Mouse (Mus musculus): ENCODE results near the gene Carmil1. TPM values are rescaled to one million over a fixed set of nuclear protein-coding genes. Genes with fewer than 3 reads are reported as not detected.

The Carmil1 gene
- total and polyA plus RNA-seq, 3 experiments = 1.2 to 6.9 (median 4.4) TPM

GRCm38 (mm10) chr13:24094825-24095547 lies 185.6 kb downstream of the Carmil1 start:
- no peak overlapping the region for H3K4me3 ChIP-seq
- H3K36me3 ChIP-seq (ENCODE audit: control insufficient read depth, insufficient read depth, low read length) = no peaks in the 10 kb centered on the region
- 86% methylated on average over 6 of the region's 6 CpGs for WGBS
- H3K4me1 ChIP-seq (ENCODE audit: control insufficient read depth, insufficient read depth, low read length) = no peaks in the 10 kb centered on the region
- H3K79me2 ChIP-seq (replicated peaks; ENCODE audit: control insufficient read depth, insufficient read depth, low read length) = no peaks in the 10 kb centered on the region
- DNase-seq = no peak
- no peak overlapping the region for H3K27ac ChIP-seq
- no peak overlapping the region for H3K9ac ChIP-seq (ENCODE audit: low read depth, low read length)
- intact Hi-C loops (cut with DNase I) = no loop called here
- no peaks in the 10 kb centered on the region for H3K27me3 ChIP-seq (ENCODE audit: control insufficient read depth, insufficient read depth, low read length)
- TF ChIP-seq CTCF (IDR thresholded peaks at IDR 0.05) = no peak
- no peak for TF ChIP-seq EP300 (IDR thresholded peaks at IDR 0.05; ENCODE audit: insufficient read depth, low read depth, low read length)
- no peak for TF ChIP-seq POLR2A (IDR thresholded peaks at IDR 0.05; ENCODE audit: insufficient read depth, low read depth, low read length)

- no peaks in the 10 kb centered on the region for H3K79me2 ChIP-seq (replicated peaks; ENCODE audit: control insufficient read depth, insufficient read depth, low read length)
Measured at GRCm38 (mm10) chr13:24093108-24093507, 187.5 kb downstream of the Carmil1 start.

GRCm38 (mm10) chr13:24092073-24092472 lies 188.5 kb downstream of the Carmil1 start:
- Histone ChIP-seq H3K4me3 (no peak overlapping the region), H3K27me3 (ENCODE audit: control insufficient read depth, insufficient read depth, low read length) (no peaks in the 10 kb centered on the region), H3K36me3 (ENCODE audit: control insufficient read depth, insufficient read depth, low read length) (no peaks in the 10 kb centered on the region), H3K4me1 (ENCODE audit: control insufficient read depth, insufficient read depth, low read length) (no peaks in the 10 kb centered on the region), H3K27ac (no peak overlapping the region), H3K9ac (ENCODE audit: low read depth, low read length) (no peak overlapping the region), H3K79me2 (replicated peaks; ENCODE audit: control insufficient read depth, insufficient read depth, low read length) (no peaks in the 10 kb centered on the region)
- intact Hi-C loops (cut with DNase I) = no loop called here
- no peak for DNase-seq
- TF ChIP-seq POLR2A (IDR thresholded peaks at IDR 0.05; ENCODE audit: insufficient read depth, low read depth, low read length) (no peak), EP300 (IDR thresholded peaks at IDR 0.05; ENCODE audit: insufficient read depth, low read depth, low read length) (no peak)
- 86% methylated on average over 5 of the region's 5 CpGs for WGBS

More at GRCm38 (mm10) chr13:24093108-24093507, 187.5 kb downstream of the Carmil1 start:
- no peaks in the 10 kb centered on the region for H3K4me1 ChIP-seq (ENCODE audit: control insufficient read depth, insufficient read depth, low read length)
- 60% methylated on average over 3 of the region's 3 CpGs for WGBS
- H3K36me3 ChIP-seq (ENCODE audit: control insufficient read depth, insufficient read depth, low read length) = no peaks in the 10 kb centered on the region
- no peaks in the 10 kb centered on the region for H3K27me3 ChIP-seq (ENCODE audit: control insufficient read depth, insufficient read depth, low read length)
- no peak for TF ChIP-seq POLR2A (IDR thresholded peaks at IDR 0.05; ENCODE audit: insufficient read depth, low read depth, low read length)
- TF ChIP-seq CTCF (IDR thresholded peaks at IDR 0.05) = no peak
- DNase-seq = no peak
- no peak overlapping the region for H3K4me3 ChIP-seq
- no peak overlapping the region for H3K9ac ChIP-seq (ENCODE audit: low read depth, low read length)
- intact Hi-C loops (cut with DNase I) = no loop called here
- H3K27ac ChIP-seq = no peak overlapping the region

- no peaks in the 10 kb centered on the region for H3K27me3 ChIP-seq (ENCODE audit: control insufficient read depth, insufficient read depth, low read length)
- intact Hi-C loops (cut with DNase I) = no loop called here
- no peaks in the 10 kb centered on the region for H3K36me3 ChIP-seq (ENCODE audit: control insufficient read depth, insufficient read depth, low read length)
- H3K4me3 ChIP-seq = no peak overlapping the region
- WGBS = 70% methylated on average over 4 of the region's 4 CpGs
- H3K9ac ChIP-seq (ENCODE audit: low read depth, low read length) = no peak overlapping the region
- H3K79me2 ChIP-seq (replicated peaks; ENCODE audit: control insufficient read depth, insufficient read depth, low read length) = no peaks in the 10 kb centered on the region
- H3K27ac ChIP-seq = no peak overlapping the region
- H3K4me1 ChIP-seq (ENCODE audit: control insufficient read depth, insufficient read depth, low read length) = no peaks in the 10 kb centered on the region
- DNase-seq = no peak
- TF ChIP-seq POLR2A (IDR thresholded peaks at IDR 0.05; ENCODE audit: insufficient read depth, low read depth, low read length) (no peak), CTCF (IDR thresholded peaks at IDR 0.05) (no peak), EP300 (IDR thresholded peaks at IDR 0.05; ENCODE audit: insufficient read depth, low read depth, low read length) (no peak)
Measured at GRCm38 (mm10) chr13:24082153-24082552, 198.4 kb downstream of the Carmil1 start.

- Histone ChIP-seq H3K36me3 (ENCODE audit: control insufficient read depth, insufficient read depth, low read length) (no peaks in the 10 kb centered on the region), H3K27ac (no peak overlapping the region), H3K9ac (ENCODE audit: low read depth, low read length) (no peak overlapping the region), H3K79me2 (replicated peaks; ENCODE audit: control insufficient read depth, insufficient read depth, low read length) (no peaks in the 10 kb centered on the region), H3K27me3 (ENCODE audit: control insufficient read depth, insufficient read depth, low read length) (no peaks in the 10 kb centered on the region), H3K4me1 (ENCODE audit: control insufficient read depth, insufficient read depth, low read length) (no peaks in the 10 kb centered on the region), H3K4me3 (no peak overlapping the region)
- no peak for DNase-seq
- TF ChIP-seq EP300 (IDR thresholded peaks at IDR 0.05; ENCODE audit: insufficient read depth, low read depth, low read length) = no peak
- no peak for TF ChIP-seq POLR2A (IDR thresholded peaks at IDR 0.05; ENCODE audit: insufficient read depth, low read depth, low read length)
- TF ChIP-seq CTCF (IDR thresholded peaks at IDR 0.05) = no peak
- intact Hi-C loops (cut with DNase I) = no loop called here
- 70% methylated on average over 7 of the region's 7 CpGs for WGBS
Measured at GRCm38 (mm10) chr13:24081698-24082097, 198.9 kb downstream of the Carmil1 start.

GRCm38 (mm10) chr13:24072588-24072987 lies 208.0 kb downstream of the Carmil1 start:
- WGBS = 90% methylated on average over 10 of the region's 10 CpGs
- no peak overlapping the region for H3K27ac ChIP-seq
- no peaks in the 10 kb centered on the region for H3K79me2 ChIP-seq (replicated peaks; ENCODE audit: control insufficient read depth, insufficient read depth, low read length)
- TF ChIP-seq EP300 (IDR thresholded peaks at IDR 0.05; ENCODE audit: insufficient read depth, low read depth, low read length) (no peak), POLR2A (IDR thresholded peaks at IDR 0.05; ENCODE audit: insufficient read depth, low read depth, low read length) (no peak), CTCF (IDR thresholded peaks at IDR 0.05) (no peak)
- H3K4me1 ChIP-seq (ENCODE audit: control insufficient read depth, insufficient read depth, low read length) = no peaks in the 10 kb centered on the region
- DNase-seq = no peak
- no peak overlapping the region for H3K4me3 ChIP-seq
- intact Hi-C loops (cut with DNase I) = no loop called here
- H3K9ac ChIP-seq (ENCODE audit: low read depth, low read length) = no peak overlapping the region
- H3K27me3 ChIP-seq (ENCODE audit: control insufficient read depth, insufficient read depth, low read length) = no peaks in the 10 kb centered on the region
- H3K36me3 ChIP-seq (ENCODE audit: control insufficient read depth, insufficient read depth, low read length) = no peaks in the 10 kb centered on the region
